Mouse (Mus musculus) heart, postnatal 0 days (tissue): Measurements from ENCODE around the gene Map2k1.
"Not testable (repeated sequence)": the region's sequence is repeated elsewhere in the genome, so short reads cannot be mapped to it uniquely, and the experiment has no call there.

Experiments used
- CTCF ChIP-seq: IDR thresholded peaks from 2 replicates; pipeline ENCODE4 v1.5.1; 2016; ENCODE audit warnings: antibody characterized with exemption, control low read depth, low read depth
- EP300 ChIP-seq: IDR thresholded peaks from 2 replicates; pipeline ENCODE4 v1.6.1; 2016; ENCODE audit warnings: antibody characterized with exemption, low read depth

DNA sequence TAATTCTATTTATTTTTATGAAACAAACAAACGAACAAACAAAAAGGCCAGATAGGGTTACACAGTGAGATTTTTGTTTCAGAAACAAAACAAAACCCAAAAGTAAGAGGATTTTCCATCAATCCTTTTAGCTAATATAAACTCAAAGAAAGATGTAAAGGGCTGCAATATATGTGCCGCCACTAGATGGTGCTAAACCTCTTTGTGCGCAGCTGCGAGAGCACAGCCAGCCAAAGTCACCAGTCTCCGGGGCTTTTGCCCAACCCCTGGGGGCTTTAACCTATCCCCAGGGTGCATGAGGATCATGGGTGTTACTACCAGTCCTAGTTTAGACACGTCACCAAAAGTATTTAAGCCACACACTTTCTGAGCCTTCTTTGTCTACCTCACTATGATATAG is 114.5 kb downstream of the Map2k1 start:
- peak; percentile 51 for TF ChIP-seq CTCF
- not testable (repeated sequence) for TF ChIP-seq EP300
